Mouse (Mus musculus) kidney, adult 2 months (tissue): Measurements from ENCODE around the gene Kxd1.

Source experiments
- CTCF ChIP-seq: fragments of 200-500 bp; conservative IDR thresholded peaks from 2 replicates; pipeline ENCODE4 v1.5.1; 2011; ENCODE audit warnings: low read depth, mild to moderate bottlenecking, control low read depth, low read length, moderate library complexity, mixed read lengths; ENCODE audit not compliant: insufficient read depth, insufficient read length
- POLR2A ChIP-seq: fragments of 200-500 bp; IDR thresholded peaks from one replicate; pipeline ENCODE4 v1.6.1; 2011; ENCODE audit warnings: low read depth, low read length, control low read depth

- TF ChIP-seq CTCF (no peak), POLR2A (no peak)
Measured at GRCm38 (mm10) chr8:70489576-70489975, 38.2 kb downstream of the Kxd1 start.
